Mouse (Mus musculus) left cerebral cortex, adult 2 months (tissue): ENCODE results near the gene Oas1a. TPM values are rescaled to one million over a fixed set of nuclear protein-coding genes. Genes with fewer than 3 reads are reported as not detected.

Experiments used
- DNase-seq, 2 experiments: peaks; one replicate each; pipeline ENCODE4 v3.0.0; 2021 to 2022; ENCODE audit warnings: low spot score in 2 of 2, mixed read lengths in 1 of 2; ENCODE audit errors: extremely low spot score in 1 of 2
- H3K27ac ChIP-seq: fragments of 200-600 bp; 2 replicates; pipeline ENCODE4 v1.8.1; 2022
- H3K4me3 ChIP-seq: fragments of 200-600 bp; 2 replicates; pipeline ENCODE4 v1.8.1; 2022
- CTCF ChIP-seq: fragments of 200-600 bp; IDR thresholded peaks from 2 replicates; pipeline ENCODE4 v1.8.1; 2022; ENCODE audit warnings: antibody characterized with exemption, mild to moderate bottlenecking, moderate library complexity
- intact Hi-C: fragments of 180-260 bp; cut with DNase I; formaldehyde crosslinking; loops from one replicate; pipeline ENCODE4 v1.15.1; 2025
- microRNA-seq, 2 experiments: library from miRNA; unstranded; fragments of <30 nt; microRNA quantifications; one replicate each; pipeline ENCODE4 v1.2.0; 2021
- total RNA-seq, 2 experiments: library from RNA; stranded (reverse); gene quantifications; 2 replicates each; pipeline ENCODE4 v1.2.3; 2021

Oas1a gene
- total RNA-seq, 2 experiments from 2014 or later, result 0.42 TPM; not detected in 1

- DNase-seq, result peak; percentile 11 to 24
- intact Hi-C loops, result no loop called here
- Histone ChIP-seq H3K4me3 (no peak overlapping the region), H3K27ac (no peak overlapping the region)
- peak; percentile 68 for TF ChIP-seq CTCF
Observed at GRCm38 (mm10) chr5:120849601-120850136, 57.7 kb downstream of the Oas1a start.

- Histone ChIP-seq H3K27ac (no peak within 1 kb of the TSS), H3K4me3 (no peak within 1 kb of the TSS)
- TF ChIP-seq CTCF, result no peak
- intact Hi-C loops, result no loop called here
- DNase-seq, result no peak
Observed at GRCm38 (mm10) chr5:120847067-120847466, 60.3 kb downstream of the Oas1a start, which contains the start of gene Oas1f. Gene Oas1f (plus strand): TSS chr5:120847367.

Small RNAs within 50 kb of the gene (microRNA-seq; reads per million reads assigned to microRNA genes)
- gene Gm22907, result 0 reads per million in 2 experiments

Other genes starting within 250 kb of the Oas1a start
- gene Dtx1, start 195.6 kb downstream of the Oas1a start, total RNA-seq, result 10 to 100 TPM; 74.5 to 76.9 TPM
- under 1 TPM in 1 of 2 experiments, not detected in 1; 0.14 TPM for gene Oas2, start 157.7 kb downstream of the Oas1a start, total RNA-seq
- gene Oas3, start 129.9 kb downstream of the Oas1a start, total RNA-seq, result not detected
- gene Oas1e, start 112.0 kb downstream of the Oas1a start, total RNA-seq, result not detected
- 1 to 10 TPM in 1 of 2 experiments, under 1 TPM in 1; 0.82 to 1.0 TPM for gene Oas1c, start 95.0 kb downstream of the Oas1a start, total RNA-seq
- not detected for gene Oas1f, start 60.2 kb downstream of the Oas1a start, total RNA-seq
- not detected for gene Oas1h, start 46.1 kb downstream of the Oas1a start, total RNA-seq
- not detected for gene Oas1g, start 19.9 kb downstream of the Oas1a start, total RNA-seq
- gene Oas1d, start 7.0 kb upstream of the Oas1a start, total RNA-seq, result not detected
- 100 to 1,000 TPM; 329 to 347 TPM for gene Rph3a, start 102.6 kb upstream of the Oas1a start, total RNA-seq